Mouse (Mus musculus): ENCODE results near the gene Ifnab.

- no peak for TF ChIP-seq GATA1 (IDR thresholded peaks at IDR 0.05; ENCODE audit: low read depth, low read length)
- TF ChIP-seq MYC (IDR thresholded peaks at IDR 0.05; ENCODE audit: low read depth, low read length), result no peak
- TF ChIP-seq KAT2A (conservative IDR thresholded peaks at IDR 0.05; ENCODE audit: low read depth, low read length), result no peak
Observed at GRCm38 (mm10) chr4:88692537-88692936, 1.4 kb upstream of the Ifnab start.
